Mouse (Mus musculus) spleen, adult 18-20 months (tissue): ENCODE measurements around the gene Tbcd.
"Not testable (repeated sequence)": the region's sequence is repeated elsewhere in the genome, so short reads cannot be mapped to it uniquely, and the experiment has no call there.

ENCODE experiments used
- DNase-seq, 2 experiments: peaks; one replicate each; pipeline ENCODE4 v3.0.0; 2022; ENCODE audit warnings: mixed read lengths in 2 of 2

Tbcd gene

DNA sequence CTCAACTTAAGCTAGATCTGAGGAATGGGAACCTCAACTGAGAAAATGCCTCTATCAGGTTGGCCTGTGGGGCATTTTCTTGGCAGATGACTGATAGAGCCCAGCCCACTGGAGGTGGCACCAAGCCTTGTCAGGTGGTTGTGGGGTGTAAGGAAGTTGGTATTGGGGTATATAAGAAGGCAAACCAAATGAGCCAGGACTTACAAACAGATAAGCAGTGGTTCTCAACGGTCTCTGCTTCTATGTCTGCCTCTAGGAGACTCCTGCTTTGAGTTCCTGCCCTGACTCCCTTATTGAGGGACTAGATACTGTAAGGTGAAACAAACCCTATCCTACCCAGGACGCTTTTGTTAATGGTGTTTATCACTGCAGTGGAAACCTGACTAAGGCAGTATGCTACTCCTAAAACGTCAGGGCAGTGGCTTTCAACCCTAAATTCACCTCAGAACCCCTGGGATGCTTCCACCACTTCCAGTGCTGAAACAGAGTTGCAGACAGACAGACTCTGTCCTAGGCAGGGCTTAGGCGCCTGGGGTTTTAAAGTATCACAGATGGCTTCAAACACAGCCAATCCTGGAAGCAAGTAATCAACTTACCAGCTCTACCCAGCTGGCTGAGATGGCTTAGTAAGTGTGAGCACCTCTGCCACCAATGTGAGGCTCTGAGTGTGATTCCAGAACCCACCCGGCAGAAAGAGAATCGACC is 204.2 kb downstream of the Tbcd start:
- DNase-seq, result no peak

DNA sequence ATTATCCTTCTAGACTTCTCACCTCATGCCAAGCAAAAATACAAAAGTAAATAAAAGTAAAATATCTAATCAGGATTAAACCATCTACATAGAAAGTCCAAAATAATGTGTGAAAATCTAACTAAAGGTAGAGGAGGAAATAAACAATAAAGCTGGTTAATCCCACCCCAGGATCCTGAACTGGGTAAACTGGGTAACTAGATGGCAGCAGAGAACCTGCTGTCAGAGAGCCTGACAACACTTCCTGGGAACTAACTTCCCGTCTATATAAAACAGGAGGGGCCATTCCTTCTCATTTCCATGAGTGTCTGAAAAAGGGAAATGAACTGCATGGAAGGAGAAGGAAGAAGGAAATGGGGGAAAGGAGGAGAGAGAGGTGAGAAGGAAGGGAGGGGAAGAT is 206.4 kb downstream of the Tbcd start:
- no peak for DNase-seq

DNA sequence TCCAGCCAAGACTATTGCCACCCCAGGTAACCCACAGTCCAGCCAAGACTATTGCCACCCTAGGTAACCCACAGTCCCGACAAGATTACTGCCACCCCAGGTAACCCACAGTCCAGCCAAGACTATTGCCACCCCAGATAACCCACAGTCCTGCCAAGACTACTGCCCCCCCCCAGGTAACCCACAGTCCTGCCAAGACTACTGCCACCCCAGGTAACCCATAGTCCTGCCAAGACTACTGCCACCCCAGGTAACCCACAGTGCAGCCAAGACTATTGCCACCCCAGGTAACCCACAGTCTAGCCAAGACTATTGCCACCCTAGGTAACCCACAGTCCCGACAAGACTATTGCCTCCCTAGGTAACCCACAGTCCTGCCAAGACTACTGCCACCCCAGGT is 208.9 kb downstream of the Tbcd start:
- DNase-seq, result not testable (repeated sequence)

DNA sequence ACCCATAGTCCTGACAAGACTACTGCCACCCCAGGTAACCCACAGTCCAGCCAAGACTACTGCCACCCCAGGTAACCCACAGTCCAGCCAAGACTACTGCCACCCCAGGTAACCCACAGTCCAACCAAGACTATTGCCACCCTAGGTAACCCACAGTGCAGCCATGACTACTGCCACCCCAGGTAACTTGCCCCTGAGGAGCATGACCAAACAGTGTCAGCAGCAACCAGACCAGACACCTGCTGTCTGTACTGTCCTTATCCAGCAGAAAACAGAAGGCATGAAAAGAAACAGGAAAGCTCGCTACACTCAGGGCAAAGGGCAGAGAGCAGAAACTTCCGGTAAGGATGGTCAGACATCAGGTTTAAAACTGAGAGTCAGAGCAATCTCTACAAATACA is 209.4 kb downstream of the Tbcd start:
- no peak for DNase-seq
